Mouse (Mus musculus): Measurements from ENCODE around the gene Scn1a.

The Scn1a gene

DNA sequence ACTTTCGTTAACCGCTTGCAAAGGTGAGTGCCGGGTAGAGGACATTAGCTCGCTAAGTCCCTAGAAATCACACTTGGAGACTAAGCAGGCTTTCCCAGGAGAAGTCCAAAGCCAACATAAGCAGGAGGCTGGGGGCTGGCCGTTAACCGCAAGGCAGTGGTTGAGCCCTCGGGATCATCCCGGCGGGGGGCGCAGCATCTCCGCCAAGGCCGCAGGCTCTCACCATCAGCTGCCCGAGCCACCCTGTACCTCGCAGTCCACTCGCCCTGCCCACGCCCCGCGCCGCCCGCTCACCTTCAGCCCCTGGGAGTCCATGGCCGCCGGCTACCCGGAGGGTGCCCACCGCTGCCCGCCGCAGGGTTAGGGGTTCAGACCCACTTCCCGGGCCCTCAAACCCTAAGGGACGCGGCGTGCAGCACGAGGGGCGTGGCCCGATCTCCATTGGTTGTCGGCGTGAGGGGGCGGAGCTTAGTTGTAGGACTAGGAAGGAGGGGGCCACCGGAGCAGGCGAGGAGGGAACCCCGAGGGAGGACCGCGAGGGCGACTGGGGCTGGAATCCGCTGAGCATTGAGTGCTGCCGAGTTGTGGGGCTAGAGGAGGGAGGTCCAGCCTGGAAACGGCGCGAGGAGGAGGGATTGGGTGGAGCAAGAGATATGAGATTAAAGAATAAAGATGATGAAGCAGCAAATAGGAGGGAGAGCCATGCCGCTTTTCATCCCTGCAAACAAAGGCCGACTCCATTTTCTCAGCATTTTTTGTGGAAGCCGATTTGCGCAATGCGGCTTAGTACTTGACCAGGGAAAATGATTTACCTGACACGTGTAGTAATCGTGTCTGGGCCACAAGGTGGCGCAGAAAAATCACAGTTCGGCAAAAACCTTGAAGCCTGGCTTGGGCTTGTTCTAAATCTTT lies 184.2 kb downstream of the Scn1a start, which contains the start of gene Ttc21b:
TSS of gene Ttc21b (minus strand) at position 398 of the 912 bp plus-strand sequence.
- in situ Hi-C loops (cut with MboI, MseI), result loop anchor here (5.0 kb wide), 1 partner anchor 134 kb away; the partner anchor contains the start of gene Galnt3

DNA sequence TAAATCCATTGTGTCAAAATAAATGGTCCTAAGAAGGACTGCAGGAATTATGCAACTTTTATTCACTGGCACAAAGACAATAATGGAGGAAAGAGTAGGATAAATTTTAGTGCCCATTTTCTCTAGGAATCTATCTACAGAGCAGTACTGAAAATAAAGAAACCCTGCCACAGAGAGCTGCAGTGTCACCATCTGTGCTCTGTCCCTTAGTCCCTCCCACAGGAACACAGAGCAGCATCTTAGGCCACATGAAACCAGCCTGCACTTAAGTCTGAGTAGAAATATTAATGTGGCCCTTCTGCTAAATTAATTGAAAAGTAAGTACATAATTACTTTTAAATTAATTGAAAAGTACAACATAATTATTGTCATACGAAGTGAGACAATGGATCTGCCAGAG lies 196.6 kb downstream of the Scn1a start:
- in situ Hi-C loops (cut with MboI, MseI), result loop anchor here (10.0 kb wide), 1 partner anchor 1029 kb away; no protein-coding TSS in a partner anchor

DNA sequence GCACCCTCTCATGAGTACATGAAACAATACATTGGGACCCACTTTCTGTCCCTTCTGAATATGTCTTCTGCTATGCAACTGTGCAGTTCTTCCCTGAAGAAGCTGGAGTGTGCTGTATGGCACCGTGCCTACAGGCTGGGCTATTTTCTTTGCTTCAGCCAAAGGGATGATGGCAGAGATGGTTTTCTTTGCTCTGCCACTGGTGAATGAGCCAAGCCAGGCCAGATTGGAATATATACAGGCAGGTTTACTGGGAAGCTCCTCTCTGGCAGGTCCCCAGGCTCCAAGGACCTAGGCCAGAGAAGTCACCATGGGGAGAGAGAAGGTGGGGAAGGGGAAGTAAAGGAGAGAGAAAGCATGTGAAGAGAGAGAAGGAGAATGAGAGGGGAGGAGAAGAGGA lies 200.3 kb downstream of the Scn1a start:
- in situ Hi-C loops (cut with MboI, MseI), result loop anchor here (10.0 kb wide), 1 partner anchor 1026 kb away; no protein-coding TSS in a partner anchor

GRCm38 (mm10) chr2:66238886-66239285 lies 201.8 kb downstream of the Scn1a start:
- in situ Hi-C loops (cut with MboI, MseI), result no loop called here

- in situ Hi-C loops (cut with MboI, MseI), result no loop called here
Observed at GRCm38 (mm10) chr2:66220954-66221353, 219.7 kb downstream of the Scn1a start.
